Mouse (Mus musculus) liver, postnatal 0 days (tissue): ENCODE results near the gene Muc5ac.

Experiments
- CTCF ChIP-seq: sonication (generic); IDR thresholded peaks from 2 replicates; pipeline ENCODE4 v1.5.1; 2016; ENCODE audit warnings: antibody characterized with exemption, low read depth
- EP300 ChIP-seq: IDR thresholded peaks from 2 replicates; pipeline ENCODE4 v1.6.1; 2016; ENCODE audit warnings: antibody characterized with exemption, low read depth, mild to moderate bottlenecking

DNA sequence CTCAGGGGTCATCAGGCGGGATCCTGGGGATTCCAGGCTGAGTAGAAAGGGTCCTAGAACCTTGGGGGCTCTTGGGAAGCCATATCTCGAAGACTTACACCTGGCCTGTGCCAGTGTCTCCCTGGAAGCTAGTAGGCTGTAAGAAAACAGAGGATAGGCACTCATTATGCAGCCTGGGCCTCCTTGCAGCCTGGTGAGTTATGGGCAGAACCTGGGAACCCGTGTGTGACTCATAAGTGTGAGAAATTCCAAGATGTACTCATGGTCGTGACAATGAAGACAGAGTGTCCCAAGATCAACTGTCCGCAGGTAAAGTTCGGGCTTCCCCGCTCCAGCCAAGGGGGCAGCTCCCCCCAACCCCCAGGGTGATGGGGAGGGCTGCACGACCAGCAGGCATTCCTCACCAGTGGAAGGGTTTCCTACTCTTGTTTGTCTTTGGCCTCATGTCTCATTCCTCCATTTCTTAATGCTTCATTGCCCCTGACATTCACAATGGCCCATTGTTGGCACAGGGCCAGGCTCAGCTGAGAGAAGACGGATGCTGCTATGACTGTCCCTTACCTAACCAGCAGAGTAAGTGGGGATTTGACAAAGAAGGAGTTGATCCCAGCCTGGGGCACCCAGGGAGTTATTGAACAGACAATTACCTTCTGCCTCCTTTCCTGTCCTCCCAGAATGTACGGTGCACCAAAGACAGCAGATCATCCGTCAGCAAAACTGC is 28.7 kb downstream of the Muc5ac start:
- TF ChIP-seq EP300: no peak
- no peak for TF ChIP-seq CTCF
